Mouse (Mus musculus) spleen, adult 2 months (tissue): ENCODE results near the gene Cd160.

Experiments used
- CTCF ChIP-seq: fragments of 200-500 bp; IDR thresholded peaks from 2 replicates; pipeline ENCODE4 v1.5.1; 2011; ENCODE audit warnings: mild to moderate bottlenecking, inconsistent platforms; ENCODE audit not compliant: insufficient read depth, insufficient read length, insufficient replicate concordance; ENCODE audit errors: extremely low read depth
- POLR2A ChIP-seq: fragments of 200-500 bp; IDR thresholded peaks from 2 replicates; pipeline ENCODE4 v1.6.1; 2011; ENCODE audit warnings: low read depth, low read length, inconsistent platforms

GRCm38 (mm10) chr3:96814342-96814741, 14.8 kb downstream of the Cd160 start:
- TF ChIP-seq POLR2A (no peak), CTCF (no peak)
